Mouse (Mus musculus) gastrocnemius, postnatal 4 days (tissue): ENCODE measurements around the gene Gm10322. TPM values are rescaled to one million over a fixed set of nuclear protein-coding genes. Genes with fewer than 3 reads are reported as not detected.

Experiments
- DNase-seq, 2 experiments: peaks; one replicate each; pipeline ENCODE4 v3.0.0; 2021 to 2022; ENCODE audit warnings: low spot score in 2 of 2, mixed read lengths in 2 of 2
- total RNA-seq, 2 experiments: library from RNA; stranded (reverse); gene quantifications; 2 replicates each; pipeline ENCODE4 v1.2.3; 2021

Gm10322 gene
- total RNA-seq, 2 experiments from 2014 or later: not detected

DNA sequence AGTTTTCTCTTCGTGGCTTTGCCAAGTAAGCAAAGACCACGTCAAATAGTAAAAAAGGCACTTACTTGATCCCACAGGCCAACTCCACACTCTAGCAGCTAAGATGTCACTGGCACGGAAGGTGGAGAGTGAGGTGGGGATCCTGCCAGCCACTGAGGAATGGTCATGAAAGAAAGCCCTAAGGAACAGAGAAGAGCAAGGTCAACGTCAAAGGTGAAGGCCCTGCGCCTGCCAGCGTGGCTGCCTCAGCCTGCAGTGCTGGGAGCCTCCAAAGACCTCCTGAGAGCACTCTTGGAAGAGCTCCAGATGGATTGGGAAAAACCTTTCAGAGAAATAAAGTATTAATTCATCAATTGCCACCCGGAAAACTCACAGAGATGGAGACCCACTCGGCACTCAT, 15.3 kb upstream of the Gm10322 start:
- DNase-seq: no peak

DNA sequence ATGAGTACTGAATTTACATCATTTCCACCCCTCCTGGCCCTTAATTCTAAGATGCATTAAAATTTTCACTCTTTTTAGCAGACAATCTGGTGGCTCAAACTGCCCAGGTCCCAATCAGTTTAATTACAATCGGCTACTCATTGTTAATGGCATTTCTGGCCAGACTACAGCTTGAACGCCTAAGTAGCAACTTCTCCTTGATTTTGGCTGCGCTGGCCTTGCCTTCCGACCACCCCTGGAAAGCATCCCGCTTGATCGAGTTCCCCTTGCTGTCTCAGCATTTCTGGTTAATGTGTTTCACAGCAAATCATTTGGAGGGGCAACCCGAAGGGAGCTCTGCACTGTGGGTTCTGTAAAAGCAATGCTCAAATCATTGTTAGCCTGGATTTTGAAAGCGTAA, 13.8 kb upstream of the Gm10322 start:
- DNase-seq: no peak

DNA sequence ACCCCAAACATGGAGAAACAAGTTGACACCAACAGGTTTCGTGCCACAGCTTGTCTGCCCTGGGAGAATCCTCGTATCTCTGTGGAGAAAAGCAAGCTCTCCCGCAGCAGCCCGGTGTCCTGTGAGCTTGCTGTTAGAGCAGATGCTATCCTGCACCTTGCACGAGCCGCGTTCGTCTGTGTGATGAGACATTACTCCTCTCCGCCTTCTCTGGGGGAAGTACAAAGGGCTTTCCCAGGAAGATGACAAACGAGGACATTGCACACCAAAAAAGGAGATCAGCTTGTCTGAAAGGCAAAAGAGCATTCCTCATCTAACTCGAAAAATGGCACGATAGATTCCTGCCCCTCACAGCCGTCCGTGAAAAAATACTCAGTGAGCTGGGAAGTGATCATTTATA, 13.0 kb upstream of the Gm10322 start:
- DNase-seq: no peak

DNA sequence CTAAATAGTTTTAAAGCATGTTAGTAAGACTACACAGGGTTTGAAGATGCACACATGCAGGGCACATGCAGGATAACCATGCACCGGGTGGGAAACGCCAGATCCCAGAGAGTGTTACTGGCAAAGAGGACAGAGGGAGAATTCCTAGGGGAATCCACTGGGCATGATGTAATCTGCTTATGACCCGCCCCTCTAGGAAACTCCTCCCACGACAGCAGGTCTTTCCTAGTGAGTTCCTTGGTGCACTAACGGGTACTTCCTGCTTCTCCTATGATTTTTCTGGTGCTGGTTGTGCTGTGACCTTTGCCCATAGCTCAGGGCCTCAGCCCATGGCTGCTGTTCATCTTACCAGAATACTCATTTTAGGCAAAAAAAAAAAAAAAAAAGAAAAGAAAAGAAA, 12.0 kb upstream of the Gm10322 start:
- DNase-seq: no peak

DNA sequence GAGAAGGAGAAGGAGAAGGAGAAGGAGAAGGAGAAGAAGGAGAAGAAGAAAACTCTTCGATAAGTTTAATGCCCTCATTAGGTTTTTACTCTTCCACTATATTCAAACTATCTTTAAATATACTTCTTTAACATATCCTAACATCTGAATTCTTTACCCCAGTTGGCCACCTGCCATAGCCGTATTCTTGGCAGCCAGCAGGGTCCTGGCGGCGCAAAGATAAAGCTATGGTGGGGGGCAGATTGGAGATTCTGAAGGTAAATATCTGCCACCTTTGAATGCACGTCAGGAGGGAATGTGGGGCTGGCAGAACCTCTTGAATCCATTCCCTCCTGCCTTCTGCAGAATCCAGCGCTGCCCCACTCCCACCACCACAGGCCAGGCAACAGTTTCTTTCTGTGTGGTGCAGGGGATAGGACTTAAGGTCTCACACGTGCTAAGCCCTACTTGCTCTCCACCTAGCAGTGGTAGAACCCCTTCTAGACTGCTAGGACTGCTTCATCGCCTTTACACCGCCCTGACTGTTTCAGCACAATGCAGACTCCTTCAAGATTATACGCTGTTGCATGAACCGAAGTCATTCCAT, 10.9 kb upstream of the Gm10322 start:
- DNase-seq: no peak

DNA sequence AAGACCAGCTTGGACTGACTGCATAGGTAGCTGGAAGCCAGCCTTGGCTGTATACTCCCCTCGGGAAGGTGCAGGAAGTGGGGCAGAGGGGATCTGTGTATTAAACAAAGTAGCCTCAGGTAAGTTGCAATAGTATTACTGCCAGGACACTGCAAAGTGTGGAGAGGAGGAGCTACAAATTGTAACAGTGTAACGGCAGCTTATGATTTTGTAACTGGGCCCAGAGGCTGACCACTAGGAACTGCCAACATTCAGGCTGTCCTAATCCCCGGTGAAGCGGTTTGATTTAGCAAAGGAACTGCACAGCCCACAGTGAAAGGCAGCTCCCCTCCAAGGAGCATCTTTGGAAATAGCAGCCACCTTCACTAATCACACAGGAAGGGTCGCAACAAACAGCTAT, 2.6 kb upstream of the Gm10322 start:
- DNase-seq: no peak

DNA sequence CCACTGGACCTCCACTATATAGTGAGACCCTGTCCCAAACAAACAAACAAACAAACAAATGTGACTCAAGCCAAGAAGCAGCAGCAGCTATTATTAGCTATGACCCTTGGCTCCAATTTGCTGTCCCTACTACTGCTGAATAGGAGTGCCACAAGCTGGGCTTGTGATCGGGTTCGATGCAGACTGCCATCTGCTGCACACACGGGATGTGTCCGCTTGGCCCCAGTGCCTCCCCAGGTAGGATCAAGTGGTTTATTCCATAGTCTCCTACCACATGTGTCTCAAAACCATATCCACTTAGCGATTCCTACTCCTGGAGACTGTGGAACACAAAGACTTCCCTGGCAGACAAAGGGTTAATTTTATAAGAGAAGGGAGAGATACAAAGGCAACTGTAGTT, 1.7 kb upstream of the Gm10322 start:
- no peak for DNase-seq

DNA sequence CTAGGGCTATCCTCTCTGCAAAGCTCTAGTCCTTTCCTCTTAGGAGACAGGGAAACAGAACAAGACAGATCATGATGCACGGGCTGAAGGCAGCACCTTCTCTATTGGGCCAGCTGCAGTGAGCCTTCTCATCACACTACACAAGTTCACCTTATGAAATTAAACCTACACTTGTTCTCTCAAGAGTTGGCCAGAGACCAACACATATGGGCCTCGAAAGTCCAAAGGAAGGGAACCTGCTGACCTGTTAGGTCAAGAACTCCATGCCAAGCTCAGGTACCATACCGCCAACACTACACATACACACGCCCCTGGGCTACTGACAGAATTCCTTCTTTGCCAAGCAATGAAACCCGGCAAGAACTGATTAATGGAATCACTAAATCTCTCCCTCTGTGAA, 452 bp upstream of the Gm10322 start:
- DNase-seq: no peak

DNA sequence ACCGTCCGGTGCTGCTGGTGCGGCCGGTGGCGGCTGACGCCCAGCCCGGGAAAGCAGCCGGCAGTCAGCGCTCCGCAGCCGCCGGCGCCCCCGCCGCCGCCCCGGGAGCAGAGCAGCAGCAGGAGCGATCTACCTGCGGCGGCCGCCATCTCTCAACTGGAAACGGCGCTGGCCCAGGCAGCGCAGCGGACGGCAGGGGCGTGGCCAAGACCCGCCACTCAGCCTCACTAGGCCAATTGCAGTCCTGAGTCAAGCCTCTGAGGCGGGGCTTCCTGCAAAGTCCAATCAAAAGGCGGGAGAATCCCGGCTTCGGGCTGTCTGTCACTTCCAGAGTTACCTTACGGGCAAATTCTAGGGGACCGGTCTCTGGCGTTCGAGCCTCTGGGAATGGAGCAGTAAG, 659 bp downstream of the Gm10322 start, which contains the start of gene Mcu:
Gene Mcu (minus strand): TSS at position 171 of the 400 bp plus-strand sequence.
- DNase-seq: peak; percentile 90 to 95

DNA sequence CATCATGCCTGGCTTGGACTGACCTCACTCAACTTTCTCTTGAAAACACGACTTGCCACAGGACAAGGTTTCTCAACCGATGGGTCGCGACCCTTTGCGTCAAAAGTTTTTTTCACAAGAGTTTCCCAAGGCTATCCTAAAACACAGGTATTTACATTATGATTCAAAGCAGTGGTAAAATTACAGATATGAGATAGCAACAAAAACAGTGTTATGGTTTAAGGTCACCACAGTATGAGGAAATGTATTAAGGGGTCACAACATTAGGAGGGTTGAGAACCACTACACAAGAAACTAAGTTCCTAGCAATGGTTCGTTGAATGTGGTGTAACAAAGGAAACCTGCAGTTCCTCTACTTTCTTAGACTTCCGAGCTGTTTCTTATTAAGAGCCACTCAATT, 1.9 kb downstream of the Gm10322 start:
- DNase-seq: no peak

DNA sequence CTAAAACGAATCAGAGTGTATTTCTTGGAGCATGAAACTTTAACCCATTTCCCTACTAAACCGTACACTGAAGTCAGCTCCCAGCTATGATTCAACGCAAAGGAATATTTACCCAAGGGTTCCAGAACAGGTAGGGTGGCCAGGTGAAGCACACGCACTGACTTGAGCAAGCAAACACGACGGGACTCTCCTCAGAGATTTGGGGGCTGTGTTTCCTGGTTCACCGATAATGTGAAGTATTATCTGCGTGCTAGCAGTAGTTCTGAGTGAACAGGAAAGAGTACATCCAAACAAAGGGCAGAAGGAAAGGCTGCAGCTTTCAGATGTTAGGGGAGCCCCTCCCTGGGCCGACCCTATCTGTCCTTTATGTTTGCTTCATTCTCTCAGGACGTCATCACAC, 5.5 kb downstream of the Gm10322 start:
- DNase-seq: no peak

DNA sequence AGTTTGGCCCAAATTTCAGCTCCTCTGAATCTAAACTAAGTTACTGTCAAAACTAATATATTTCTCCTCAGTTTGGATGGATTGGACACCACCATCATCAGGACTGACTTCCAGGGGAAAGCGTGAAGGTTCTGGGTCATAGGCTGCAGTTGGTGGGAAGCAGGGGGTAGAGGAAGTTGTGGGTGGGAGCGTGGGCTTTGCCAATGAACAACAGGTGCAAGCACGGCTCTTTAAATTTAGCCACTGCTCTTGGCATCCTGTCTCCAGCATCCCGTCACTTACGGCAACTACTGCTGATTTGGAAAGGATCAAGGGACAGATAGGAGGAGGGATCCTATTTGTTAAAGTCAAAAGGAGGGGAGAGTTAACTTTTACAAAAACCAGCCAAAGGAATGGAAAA, 7.6 kb downstream of the Gm10322 start:
- DNase-seq: no peak

DNA sequence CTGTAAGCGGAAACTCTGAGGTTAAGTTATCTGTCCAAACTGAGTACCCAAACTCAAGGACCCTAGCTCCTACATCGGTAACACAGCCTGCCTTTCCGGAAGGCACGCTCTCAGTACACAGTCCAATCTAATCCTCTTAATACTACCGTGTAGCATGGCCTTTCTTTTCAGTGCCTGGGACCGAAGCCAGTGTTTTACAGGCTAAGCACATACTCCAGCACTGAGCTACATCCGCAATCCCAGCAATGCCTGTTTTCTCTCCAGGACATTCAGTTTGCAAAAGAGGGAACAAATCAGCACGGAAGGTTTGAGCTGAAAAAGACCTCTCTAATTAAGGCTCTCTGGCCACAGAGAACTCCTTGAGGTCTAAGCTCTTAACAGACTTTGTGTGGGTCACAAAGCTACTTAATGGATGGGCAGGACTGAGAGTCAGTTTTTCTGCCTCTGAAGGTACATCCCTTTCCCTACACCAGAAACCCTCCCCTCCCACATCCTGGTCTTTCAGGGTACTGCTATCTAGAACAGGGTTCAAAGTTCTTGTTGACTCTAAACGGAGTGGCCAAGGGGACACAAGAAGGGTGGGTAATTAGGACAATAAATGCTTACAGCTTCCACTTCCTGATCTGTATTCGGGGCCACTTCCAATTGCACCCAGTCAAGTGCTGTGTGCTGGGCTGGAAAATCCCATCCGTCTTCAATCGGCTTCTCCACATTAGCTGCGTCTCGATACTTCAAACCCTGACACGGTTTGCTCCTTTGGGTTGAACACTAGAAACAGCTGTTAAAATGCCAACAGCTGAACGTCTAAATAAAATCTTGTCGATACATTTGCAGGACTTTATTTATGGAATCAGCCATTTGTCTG, 13.0 kb downstream of the Gm10322 start:
- no peak for DNase-seq

DNA sequence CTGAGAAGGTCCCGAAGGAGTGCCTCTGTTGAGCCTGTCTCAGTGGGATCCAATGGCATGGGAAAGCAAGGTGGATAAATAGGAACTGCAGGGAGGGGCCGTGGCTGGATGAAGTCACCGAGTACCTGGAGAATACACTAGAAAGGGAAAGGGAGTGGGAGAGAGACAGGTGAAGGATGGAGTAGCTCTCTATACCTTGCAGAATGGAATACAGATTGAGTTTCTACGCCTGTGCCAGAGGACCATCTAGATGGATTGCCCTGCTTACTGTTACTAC, 13.6 kb downstream of the Gm10322 start:
- DNase-seq: no peak

DNA sequence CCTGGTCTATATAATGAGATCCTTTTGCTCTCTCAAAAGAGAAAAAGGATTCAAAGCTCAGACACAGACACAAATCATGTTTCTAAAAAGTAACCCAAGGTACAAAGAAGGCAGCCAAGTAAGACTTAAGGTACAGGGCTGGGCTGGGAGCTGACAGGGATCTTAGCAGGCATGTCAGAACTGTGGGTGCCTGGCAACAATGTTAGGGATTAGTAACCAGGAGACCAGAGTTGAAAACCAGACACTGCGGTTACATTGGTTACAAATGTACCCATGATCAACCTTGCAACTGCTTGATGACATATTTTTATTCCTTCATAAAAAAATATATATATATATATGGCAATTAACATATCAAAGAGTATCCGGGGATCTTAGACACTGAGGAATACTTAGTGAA, 20.2 kb downstream of the Gm10322 start:
- no peak for DNase-seq

DNA sequence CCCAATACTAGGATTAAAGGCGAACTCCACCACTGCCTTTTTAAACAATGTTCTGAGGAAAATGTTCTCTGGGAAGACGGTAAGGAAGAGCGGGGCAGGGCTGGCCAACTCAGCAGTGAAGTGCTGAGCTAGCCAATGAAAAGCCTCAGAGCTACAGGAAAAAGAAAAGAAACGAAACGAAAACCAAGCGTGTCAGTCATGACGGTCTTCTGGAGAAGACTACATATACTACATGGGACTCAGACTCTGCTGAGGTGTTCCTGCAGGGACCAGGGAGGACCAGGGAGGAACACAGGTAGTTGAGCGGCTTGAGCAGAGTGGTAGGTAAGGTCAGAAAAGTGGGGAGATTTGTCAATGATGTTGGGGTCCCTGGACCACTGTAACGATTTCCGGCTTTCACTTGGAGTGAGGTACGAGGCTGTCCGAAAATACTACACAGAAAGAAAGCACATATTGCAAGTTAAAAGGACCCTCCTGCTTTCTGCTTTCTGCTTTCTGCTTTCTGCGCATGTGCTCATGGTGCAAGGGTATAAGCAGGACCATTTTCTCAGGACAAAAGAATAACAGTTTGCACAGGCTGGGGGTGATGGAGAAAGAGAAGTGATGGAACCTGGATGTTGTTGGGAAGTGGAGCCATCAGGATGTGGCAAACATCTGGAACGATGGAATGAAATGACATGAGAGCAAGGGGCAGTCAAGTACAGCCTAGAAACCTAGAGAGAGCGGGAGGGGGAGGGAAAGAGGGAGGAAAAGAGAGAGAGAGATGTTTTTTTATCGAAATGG, 21.1 kb downstream of the Gm10322 start:
- peak in 1 of 2 experiments; percentile 15 for DNase-seq

DNA sequence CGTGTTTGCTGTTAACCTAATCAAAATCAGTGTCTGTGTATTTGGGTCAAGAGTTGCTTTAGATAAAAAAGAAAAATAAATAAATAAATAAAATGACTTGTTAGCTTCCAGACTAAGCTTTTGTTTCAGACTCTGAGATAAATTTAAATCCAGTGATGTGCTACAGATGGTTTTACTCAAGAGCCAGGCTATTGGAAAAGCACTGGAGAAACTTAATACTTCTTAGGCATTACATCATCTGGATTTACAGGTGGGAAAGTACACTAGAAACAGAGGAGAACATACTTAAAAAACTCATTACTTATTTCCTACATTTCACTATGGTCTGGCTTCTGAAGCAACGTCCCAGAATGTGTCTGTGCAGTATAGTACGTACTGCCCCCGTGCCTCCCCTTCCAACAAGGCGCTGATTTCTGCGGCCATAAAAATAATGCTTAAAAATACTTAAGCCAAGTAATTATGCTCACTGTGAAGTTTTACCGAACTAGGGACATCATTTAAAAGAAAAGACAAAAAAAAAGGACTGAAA, 21.8 kb downstream of the Gm10322 start:
- no peak for DNase-seq

DNA sequence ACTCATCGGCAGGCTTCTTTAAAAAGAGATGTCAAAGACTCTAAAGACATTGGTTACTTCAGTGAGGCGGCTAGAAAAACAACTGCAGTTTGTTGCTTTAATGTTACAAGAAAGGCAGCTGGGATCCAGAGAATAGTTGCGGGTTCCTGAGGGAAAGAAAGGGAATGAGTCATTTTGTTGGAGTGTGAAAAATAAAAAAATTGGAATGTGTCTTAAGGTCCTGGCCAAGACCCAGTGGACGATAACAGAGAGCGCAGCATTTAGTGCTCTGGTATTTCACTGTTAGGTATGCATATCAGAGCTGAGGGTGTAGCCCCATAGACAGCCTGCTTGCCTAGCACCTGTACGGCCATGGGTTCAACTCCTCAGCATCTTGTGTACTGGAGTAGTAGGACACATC, 22.7 kb downstream of the Gm10322 start:
- DNase-seq: no peak

DNA sequence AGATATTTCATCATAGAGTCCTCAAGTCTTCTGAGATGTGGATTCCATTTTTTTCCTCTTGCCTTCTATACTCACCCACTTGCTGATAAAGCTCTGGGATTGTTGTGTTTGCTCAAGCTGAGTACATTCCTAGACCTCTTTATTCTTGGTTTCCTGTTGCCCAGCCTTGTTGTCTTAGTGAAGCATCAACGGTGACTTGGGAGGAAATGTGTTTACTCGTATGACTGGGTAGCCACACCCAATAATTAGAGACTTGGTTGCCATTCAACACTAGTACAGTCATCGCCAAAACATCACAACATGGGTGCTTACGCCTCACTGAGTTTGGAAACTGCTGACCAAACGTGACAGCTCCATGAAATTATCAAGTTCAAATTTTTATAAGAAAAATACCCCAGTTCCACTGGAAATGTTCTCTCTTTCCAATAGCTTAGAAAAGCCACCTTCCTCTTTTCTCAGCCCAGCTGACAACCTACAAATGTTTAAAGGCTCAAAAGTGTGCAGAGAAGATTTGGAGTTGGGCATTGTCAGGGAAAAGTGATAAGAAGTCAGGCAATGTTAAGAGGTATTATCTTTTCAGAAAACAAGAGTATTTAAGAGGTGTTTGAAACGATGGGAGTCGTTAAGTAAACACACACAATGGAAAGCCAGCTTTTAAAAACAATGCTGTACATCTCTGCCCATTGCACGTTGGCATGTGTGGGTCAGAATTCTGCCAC, 27.0 kb downstream of the Gm10322 start:
- DNase-seq: no peak

DNA sequence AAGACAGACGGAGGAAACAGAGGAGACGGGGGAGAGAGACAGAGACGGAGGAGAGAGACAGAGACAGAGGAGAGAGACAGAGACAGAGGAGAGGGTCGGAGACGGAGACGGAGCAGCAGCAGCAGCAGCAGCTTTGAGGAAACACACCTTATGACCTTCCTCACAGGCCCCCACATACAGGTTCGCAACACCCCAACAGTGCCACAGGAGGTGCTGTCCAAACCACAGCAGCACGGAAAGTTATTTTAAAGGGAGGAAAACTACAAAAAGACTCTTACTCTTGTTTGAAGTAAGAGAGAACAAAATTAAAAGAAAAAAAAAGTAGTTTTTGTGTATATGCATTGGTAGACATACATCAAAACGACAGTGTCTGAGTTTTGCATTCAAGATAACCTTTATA, 27.8 kb downstream of the Gm10322 start:
- DNase-seq: no peak

DNA sequence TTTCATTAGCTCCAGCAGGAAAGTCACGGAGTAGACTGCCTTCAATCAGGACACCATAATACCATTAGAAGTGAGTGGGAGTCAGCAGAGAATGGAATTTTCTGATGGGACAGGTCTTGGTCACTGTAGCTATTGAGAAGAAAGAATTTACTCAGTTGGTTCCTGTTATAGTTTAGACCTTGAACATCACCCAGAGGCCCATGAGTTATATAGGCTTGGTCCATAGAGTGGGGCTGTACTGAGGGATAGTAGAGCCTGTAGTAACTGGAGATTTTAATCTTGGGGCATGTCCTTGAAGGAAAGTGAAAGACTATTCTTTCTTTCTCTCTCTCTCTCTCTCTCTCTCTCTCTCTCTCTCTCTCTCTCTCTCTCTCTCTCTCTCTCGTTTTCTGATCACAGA, 28.8 kb downstream of the Gm10322 start:
- no peak for DNase-seq
